Mouse (Mus musculus) CD4-positive, CD25-positive, alpha-beta regulatory T cell, adult 4 months (primary cell): ENCODE measurements around the gene Amigo3. TPM values are rescaled to one million over a fixed set of nuclear protein-coding genes. Genes with fewer than 3 reads are reported as not detected.

Source experiments
- ATAC-seq: one replicate; pipeline ENCODE4 v1.8.0; 2017
- polyA plus RNA-seq, 2 experiments: library from polyadenylated mRNA; unstranded; fragments of 100-300 nt; shearing (Covaris generic); gene quantifications; one replicate each; pipeline ENCODE4 v1.2.1; 2017

Amigo3 gene
- polyA plus RNA-seq, 2 experiments from 2014 or later, result 2.0 to 2.8 TPM

DNA sequence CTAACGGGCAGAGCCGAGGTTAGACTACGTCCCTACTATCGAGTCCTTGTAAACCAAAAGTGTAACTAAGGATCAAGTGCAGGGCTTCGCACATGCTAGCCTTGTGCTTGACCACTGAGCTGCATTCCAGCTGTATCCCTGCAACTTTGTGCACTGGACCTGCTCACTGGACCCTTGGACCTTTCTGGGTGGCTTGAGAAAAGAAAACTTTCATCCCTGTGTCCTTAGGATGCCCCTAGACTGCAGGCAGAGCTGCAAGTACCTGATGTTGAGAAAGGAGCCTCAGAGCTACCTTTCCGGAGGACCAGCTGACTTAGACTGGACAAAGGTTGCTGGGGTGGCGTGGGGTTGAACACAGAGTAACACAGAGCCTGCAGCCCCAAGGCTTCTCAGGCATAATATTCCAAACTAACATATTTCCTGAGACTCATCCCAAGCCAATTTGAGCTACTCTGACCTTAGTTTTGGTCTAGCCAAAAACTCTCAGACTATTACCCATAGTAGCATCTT lies 37.7 kb downstream of the Amigo3 start:
- no peak for ATAC-seq

DNA sequence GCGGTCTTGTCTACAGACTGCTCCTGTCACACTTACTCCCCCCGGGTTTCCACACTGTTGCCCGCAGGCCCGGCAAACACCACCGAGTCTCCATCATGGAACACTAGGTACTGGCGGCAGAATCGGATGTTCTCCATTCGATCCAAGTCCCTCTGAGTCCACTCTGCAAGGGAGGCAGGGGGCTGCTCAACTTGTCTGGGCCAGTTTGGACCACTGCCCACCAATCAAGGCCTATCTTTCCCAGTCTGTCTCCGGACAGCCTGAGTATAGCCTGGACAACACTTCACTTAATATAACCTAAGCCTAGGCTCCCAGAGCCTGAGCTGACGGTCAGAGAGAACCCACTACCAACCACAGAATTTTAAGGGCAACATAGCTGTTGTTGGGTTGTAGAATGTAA lies 40.6 kb downstream of the Amigo3 start:
- ATAC-seq, result no peak

- peak; percentile 95 for ATAC-seq
These were observed 41.4 kb downstream of the Amigo3 start, which contains the start of gene Apeh for GRCm38 (mm10) chr9:108094184-108094941. Gene Apeh (minus strand): TSS chr9:108094606.

DNA sequence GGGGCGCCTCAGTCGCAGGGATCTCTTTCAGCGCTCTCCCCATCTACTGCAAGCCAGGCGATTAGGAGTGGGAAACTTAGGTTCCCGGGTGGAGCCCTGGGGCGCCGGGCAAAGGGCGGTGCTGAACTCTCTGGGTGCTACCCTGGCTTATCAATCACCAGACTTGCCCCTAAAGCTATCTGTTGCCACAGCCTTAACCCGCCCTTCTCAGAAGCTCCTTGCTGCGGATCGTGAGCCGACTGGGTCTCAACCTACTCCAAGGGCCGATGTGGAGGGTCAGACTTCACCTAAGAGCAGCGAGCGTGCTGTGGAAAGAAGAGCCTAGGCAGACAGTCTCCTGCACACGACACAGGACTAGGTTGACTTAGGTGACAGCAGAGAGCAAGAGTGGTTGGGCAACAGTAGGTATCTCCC lies 42.0 kb downstream of the Amigo3 start:
- no peak for ATAC-seq

- ATAC-seq, result peak; percentile 38
These were observed 42.6 kb downstream of the Amigo3 start for GRCm38 (mm10) chr9:108095518-108095917.

- ATAC-seq, result no peak
These were observed 43.2 kb downstream of the Amigo3 start for GRCm38 (mm10) chr9:108095949-108096712.

DNA sequence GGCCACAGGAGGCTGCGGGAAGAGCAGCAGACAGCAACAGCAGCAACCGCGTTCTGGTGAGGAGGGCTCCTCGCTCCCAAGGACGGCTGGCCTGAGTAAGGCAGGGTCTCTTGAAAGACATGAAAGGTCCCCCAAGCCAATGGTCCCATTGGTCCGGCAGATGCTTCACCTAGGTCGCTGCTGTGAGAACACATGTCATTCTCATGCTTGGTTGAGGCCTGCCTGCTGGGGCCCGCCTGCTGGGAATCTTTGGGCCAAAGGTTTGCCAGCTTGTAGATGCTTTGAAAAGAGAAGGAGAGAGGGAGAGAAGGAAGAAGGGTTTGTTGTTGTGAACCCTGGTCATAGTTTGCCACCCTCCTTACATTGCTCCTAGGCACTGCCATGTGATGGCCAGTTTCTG lies 46.7 kb downstream of the Amigo3 start:
- ATAC-seq, result no peak

GRCm38 (mm10) chr9:108104766-108105548 lies 52.0 kb downstream of the Amigo3 start:
- ATAC-seq, result peak; percentile 49

Other genes starting within 250 kb of the Amigo3 start
- 100 to 1,000 TPM in 1 of 2 experiments, 10 to 100 TPM in 1; 98.3 to 137 TPM for gene Rbm6, start 179.9 kb upstream of the Amigo3 start, polyA plus RNA-seq
- gene Mon1a, start 165.0 kb upstream of the Amigo3 start, polyA plus RNA-seq, result 10 to 100 TPM; 12.8 to 15.4 TPM
- not detected for gene Mst1r, start 146.3 kb upstream of the Amigo3 start, polyA plus RNA-seq
- gene Actl11, start 124.7 kb upstream of the Amigo3 start, polyA plus RNA-seq, result not detected
- gene Camkv, start 117.5 kb upstream of the Amigo3 start, polyA plus RNA-seq, result not detected
- gene Traip, start 103.0 kb upstream of the Amigo3 start, polyA plus RNA-seq, result 1 to 10 TPM; 2.4 to 5.1 TPM
- 100 to 1,000 TPM; 184 to 299 TPM for gene Uba7, start 77.7 kb upstream of the Amigo3 start, polyA plus RNA-seq
- not detected for gene Gm20661, start 70.1 kb upstream of the Amigo3 start, polyA plus RNA-seq
- under 1 TPM; 0.63 to 0.87 TPM for gene Inka1, start 67.3 kb upstream of the Amigo3 start, polyA plus RNA-seq
- gene Cdhr4, start 60.7 kb upstream of the Amigo3 start, polyA plus RNA-seq, result 1 to 10 TPM in 1 of 2 experiments, under 1 TPM in 1; 0.39 to 1.8 TPM
- gene Gm20662, start 56.8 kb upstream of the Amigo3 start, polyA plus RNA-seq, result not detected
- gene Ip6k1, start 50.7 kb upstream of the Amigo3 start, polyA plus RNA-seq, result 100 to 1,000 TPM in 1 of 2 experiments, 10 to 100 TPM in 1; 65.9 to 118 TPM
- gene Gmppb, start 3.9 kb upstream of the Amigo3 start, polyA plus RNA-seq, result 10 to 100 TPM; 18.0 to 25.0 TPM
- gene Mst1, start 27.3 kb downstream of the Amigo3 start, polyA plus RNA-seq, result 1 to 10 TPM; 1.4 to 1.5 TPM
- gene Rnf123, start 30.2 kb downstream of the Amigo3 start, polyA plus RNA-seq, result 10 to 100 TPM; 68.1 to 87.9 TPM
- gene Apeh, start 41.4 kb downstream of the Amigo3 start, polyA plus RNA-seq, result 10 to 100 TPM; 52.2 to 70.5 TPM
- under 1 TPM; 0.10 to 0.23 TPM for gene Bsn, start 137.2 kb downstream of the Amigo3 start, polyA plus RNA-seq
- 1 to 10 TPM; 2.6 to 5.6 TPM for gene Dag1, start 210.8 kb downstream of the Amigo3 start, polyA plus RNA-seq
- gene Nicn1, start 237.3 kb downstream of the Amigo3 start, polyA plus RNA-seq, result 1 to 10 TPM; 2.6 to 6.1 TPM
- gene Amt, start 243.7 kb downstream of the Amigo3 start, polyA plus RNA-seq, result 1 to 10 TPM; 1.4 to 2.0 TPM